Mouse (Mus musculus) ovary, postnatal 36 days (tissue): ENCODE results near the gene Tpst1.

Source experiments
- DNase-seq: peaks from one replicate; pipeline ENCODE4 v3.0.0; 2022; ENCODE audit warnings: low spot score, mixed read lengths

Tpst1 gene

GRCm38 (mm10) chr5:130143977-130144333 lies 70.8 kb downstream of the Tpst1 start:
- DNase-seq: peak; percentile 84

- peak; percentile 92 for DNase-seq
Observed at GRCm38 (mm10) chr5:130144334-130145312, 71.5 kb downstream of the Tpst1 start, which contains the start of gene Kctd7. Kctd7 (plus strand) TSS chr5:130144861.

GRCm38 (mm10) chr5:130145961-130146360 lies 72.8 kb downstream of the Tpst1 start:
- no peak for DNase-seq

- DNase-seq: no peak
Observed at GRCm38 (mm10) chr5:130149726-130150310, 76.7 kb downstream of the Tpst1 start.

- no peak for DNase-seq
Observed at GRCm38 (mm10) chr5:130154286-130154685, 81.2 kb downstream of the Tpst1 start.

- no peak for DNase-seq
Observed at GRCm38 (mm10) chr5:130158545-130158944, 85.4 kb downstream of the Tpst1 start.

- DNase-seq: no peak
Observed at GRCm38 (mm10) chr5:130159761-130160201, 86.7 kb downstream of the Tpst1 start.

GRCm38 (mm10) chr5:130163670-130164069 lies 90.5 kb downstream of the Tpst1 start:
- DNase-seq: peak; percentile 68

GRCm38 (mm10) chr5:130165213-130165612 lies 92.1 kb downstream of the Tpst1 start:
- no peak for DNase-seq

- DNase-seq: no peak
Observed at GRCm38 (mm10) chr5:130169109-130169508, 96.0 kb downstream of the Tpst1 start.

- no peak for DNase-seq
Observed at GRCm38 (mm10) chr5:130170666-130171422, 97.7 kb downstream of the Tpst1 start.

- peak; percentile 93 for DNase-seq
Observed at GRCm38 (mm10) chr5:130171423-130171954, 98.4 kb downstream of the Tpst1 start, which contains the start of gene Rabgef1. Rabgef1 (plus strand) TSS chr5:130171798.

- DNase-seq: peak; percentile 34
Observed at GRCm38 (mm10) chr5:130171956-130172601, 99.0 kb downstream of the Tpst1 start.

- DNase-seq: no peak
Observed at GRCm38 (mm10) chr5:130173012-130173411, 99.9 kb downstream of the Tpst1 start.

GRCm38 (mm10) chr5:130177871-130178270 lies 104.7 kb downstream of the Tpst1 start:
- no peak for DNase-seq

GRCm38 (mm10) chr5:130180362-130180761 lies 107.2 kb downstream of the Tpst1 start:
- no peak for DNase-seq

- DNase-seq: no peak
Observed at GRCm38 (mm10) chr5:130181740-130182540, 108.8 kb downstream of the Tpst1 start.

GRCm38 (mm10) chr5:130182541-130182821 lies 109.4 kb downstream of the Tpst1 start:
- no peak for DNase-seq

- DNase-seq: no peak
Observed at GRCm38 (mm10) chr5:130184193-130184856, 111.2 kb downstream of the Tpst1 start.

GRCm38 (mm10) chr5:130185312-130185711 lies 112.2 kb downstream of the Tpst1 start:
- DNase-seq: no peak
